Mouse (Mus musculus): ENCODE measurements at regions not wholly inside any gene's neighbourhood (a gene's known extent, or its start where the extent isn't known, plus 50 kb on each side); places are given as distances from the start of the nearest gene placed in this dataset.

DNA sequence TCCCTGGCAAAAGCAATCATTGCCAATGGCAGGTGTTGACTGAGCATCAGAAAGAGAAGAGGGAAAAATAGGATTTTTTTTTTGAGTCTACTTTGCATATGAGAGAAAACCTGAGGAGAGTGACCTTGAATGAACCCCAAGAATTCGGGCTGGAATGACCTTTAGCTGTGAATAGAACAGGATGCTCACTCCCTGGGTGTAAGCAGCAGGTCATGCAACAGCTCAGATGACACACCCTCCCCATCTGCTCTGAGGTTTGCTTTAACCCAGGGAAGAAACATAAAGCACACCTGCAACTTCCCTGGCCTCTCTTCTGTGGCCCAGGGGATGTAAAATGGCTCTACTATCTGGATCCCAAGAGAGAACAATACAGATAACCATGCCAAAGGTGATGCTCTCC is 307.9 kb downstream of the Abcc12 start:
- TF ChIP-seq CTCF (IDR thresholded peaks at IDR 0.05; ENCODE audit: low read depth) (no peak), EP300 (IDR thresholded peaks at IDR 0.05; ENCODE audit: low read depth) (no peak)
